Mouse (Mus musculus) bone marrow, adult 2 months (tissue): Measurements from ENCODE around the gene Adgrv1. TPM values are rescaled to one million over a fixed set of nuclear protein-coding genes. Genes with fewer than 3 reads are reported as not detected.

Experiments
- H3K27ac ChIP-seq: fragments of 200-500 bp; 2 replicates; pipeline ENCODE4 v1.5.1; 2012; ENCODE audit warnings: low read depth, mild to moderate bottlenecking, control low read depth, inconsistent platforms, low read length; ENCODE audit not compliant: control insufficient read depth, poor library complexity, insufficient read depth
- H3K4me1 ChIP-seq: fragments of 200-500 bp; 2 replicates; pipeline ENCODE4 v1.6.1; 2011; ENCODE audit warnings: low read length; ENCODE audit not compliant: control insufficient read depth, insufficient read depth
- H3K4me3 ChIP-seq: fragments of 200-500 bp; replicated peaks from 2 replicates; pipeline ENCODE3; 2011; ENCODE audit warnings: mild to moderate bottlenecking, low read depth, low read length, control low read depth; ENCODE audit not compliant: control insufficient read depth
- CTCF ChIP-seq: fragments of 200-500 bp; IDR thresholded peaks from 2 replicates; pipeline ENCODE4 v1.5.1; 2011; ENCODE audit warnings: low read length, control low read depth; ENCODE audit not compliant: control insufficient read depth, insufficient read depth
- POLR2A ChIP-seq: fragments of 200-500 bp; IDR thresholded peaks from 2 replicates; pipeline ENCODE4 v1.6.1; 2011; ENCODE audit warnings: low read depth, mild to moderate bottlenecking, control low read depth, low read length, borderline replicate concordance; ENCODE audit not compliant: control insufficient read depth
- WGBS: fragments of 180-500 bp; shearing (Covaris S2); methylation state at CpG from one replicate; pipeline ENCODE4 v1.1.7; 2018; 5-methylcytosine and 5-hydroxymethylcytosine counted together
- polyA plus RNA-seq: library from polyadenylated mRNA; stranded (reverse); fragments of >200 nt; gene quantifications from 2 replicates; pipeline ENCODE4 v1.2.4, GENCODE M21; 2011; ENCODE audit warnings: low replicate concordance; ENCODE audit not compliant: missing spikeins, insufficient read depth, insufficient read length

Adgrv1 gene
- polyA plus RNA-seq, 1 experiment = 1.7 TPM

DNA sequence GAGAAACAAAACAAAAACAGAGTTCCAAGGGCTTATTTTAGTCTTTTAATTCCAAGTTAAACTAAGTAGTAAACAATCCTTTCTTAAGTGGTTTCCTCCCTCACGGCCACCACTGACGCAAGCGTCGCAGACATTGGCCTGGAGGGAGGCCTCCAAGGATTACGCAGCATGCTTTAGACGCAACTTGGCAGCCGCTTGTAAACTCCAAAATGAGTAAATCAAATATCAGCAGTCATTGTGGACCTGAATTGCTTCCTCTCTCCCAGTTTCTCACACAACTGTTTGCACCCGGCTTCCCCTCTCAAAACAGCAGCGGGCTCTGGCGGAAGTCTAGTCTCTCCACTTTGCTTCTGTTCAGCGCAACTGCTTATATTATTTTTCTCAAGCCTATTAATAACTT is 280.7 kb downstream of the Adgrv1 start:
- under 1% methylated on average over 11 of the region's 11 CpGs for WGBS
- Histone ChIP-seq H3K27ac (0 out of 2 replicates have a peak overlapping the region, but pooled peaks have one; percentile 7), H3K4me1 (no peaks in the 10 kb centered on the region; the same call in 1 of the 2 replicates), H3K4me3 (no peak overlapping the region)
- TF ChIP-seq POLR2A = no peak
- TF ChIP-seq CTCF = no peak

DNA sequence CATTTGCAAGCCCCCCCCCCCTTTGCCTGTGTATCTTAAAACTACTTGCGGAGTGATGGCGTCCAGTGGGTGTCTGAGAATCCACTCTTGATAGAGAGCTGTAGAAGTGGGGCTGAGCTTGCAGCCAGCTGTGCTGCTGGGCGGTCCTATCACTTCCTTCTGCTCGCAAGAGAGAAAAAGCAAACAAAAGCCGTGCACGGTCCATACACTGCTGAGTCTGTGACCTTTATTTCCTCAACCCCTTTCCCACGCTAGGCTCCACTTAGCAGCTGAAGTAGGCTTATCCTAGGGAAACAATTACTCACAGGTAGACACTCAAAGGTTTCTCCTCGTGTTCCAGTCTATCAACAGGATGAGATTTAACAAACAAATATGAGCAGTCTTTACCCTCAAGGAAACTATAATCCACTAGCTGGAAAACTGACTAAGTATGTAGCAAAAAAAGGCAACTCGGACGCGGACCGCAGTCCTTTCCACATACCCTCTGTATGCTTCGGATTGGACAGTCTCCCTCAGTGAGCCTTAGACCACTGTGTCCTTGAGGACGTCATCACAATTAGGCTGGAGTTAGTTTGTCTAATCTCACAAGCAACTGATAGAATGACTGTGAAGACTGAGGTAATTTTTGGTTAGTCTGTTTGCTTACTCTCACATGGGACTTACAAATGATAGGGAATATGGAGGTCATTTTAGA is 281.3 kb downstream of the Adgrv1 start:
- no peaks in the 10 kb centered on the region; the same call in 1 of the 2 replicates for H3K4me1 ChIP-seq
- no peak for TF ChIP-seq POLR2A
- no peak for TF ChIP-seq CTCF
- H3K27ac ChIP-seq = no peak overlapping the region
- 3% methylated on average over 14 of the region's 14 CpGs for WGBS
- peak overlapping the region; percentile 5 for H3K4me3 ChIP-seq

DNA sequence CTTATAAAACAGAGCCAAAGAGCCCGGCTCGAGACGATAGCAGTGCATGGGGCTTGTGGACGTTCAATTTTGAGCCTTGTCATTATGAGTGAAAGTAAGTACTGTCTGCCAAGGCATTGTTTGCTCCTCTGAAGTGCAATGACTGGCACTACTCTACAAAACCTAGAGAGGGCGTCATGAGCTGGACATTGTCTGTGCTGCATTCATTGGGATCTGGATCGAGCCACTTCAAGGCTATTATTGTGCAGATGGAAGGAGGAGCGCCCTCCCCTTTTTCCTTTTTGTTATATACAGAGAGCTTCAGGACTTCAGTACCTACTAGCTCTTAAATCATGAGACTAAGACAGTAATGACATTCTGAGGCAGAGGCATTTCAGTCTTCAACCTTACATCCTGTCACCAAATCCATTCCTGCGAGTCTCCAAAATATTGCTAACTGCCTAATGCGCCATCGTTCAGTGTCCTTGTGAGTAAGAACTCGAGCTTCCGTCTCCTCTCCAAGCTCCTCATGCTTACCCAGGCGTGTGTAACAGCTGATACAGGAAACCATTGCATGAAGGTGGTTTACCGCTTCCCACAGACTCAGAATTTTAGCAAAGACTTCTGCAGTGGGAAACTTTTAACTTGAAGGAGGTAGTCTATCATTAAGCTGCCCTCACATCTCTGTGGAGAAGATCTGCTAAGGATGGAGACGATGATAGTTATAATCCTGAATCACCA is 285.5 kb downstream of the Adgrv1 start:
- WGBS = 28% methylated on average over 15 of the region's 15 CpGs
- Histone ChIP-seq H3K4me1 (no peaks in the 10 kb centered on the region; the same call in 1 of the 2 replicates), H3K4me3 (no peak overlapping the region), H3K27ac (no peak overlapping the region)
- TF ChIP-seq POLR2A (no peak), CTCF (no peak)

DNA sequence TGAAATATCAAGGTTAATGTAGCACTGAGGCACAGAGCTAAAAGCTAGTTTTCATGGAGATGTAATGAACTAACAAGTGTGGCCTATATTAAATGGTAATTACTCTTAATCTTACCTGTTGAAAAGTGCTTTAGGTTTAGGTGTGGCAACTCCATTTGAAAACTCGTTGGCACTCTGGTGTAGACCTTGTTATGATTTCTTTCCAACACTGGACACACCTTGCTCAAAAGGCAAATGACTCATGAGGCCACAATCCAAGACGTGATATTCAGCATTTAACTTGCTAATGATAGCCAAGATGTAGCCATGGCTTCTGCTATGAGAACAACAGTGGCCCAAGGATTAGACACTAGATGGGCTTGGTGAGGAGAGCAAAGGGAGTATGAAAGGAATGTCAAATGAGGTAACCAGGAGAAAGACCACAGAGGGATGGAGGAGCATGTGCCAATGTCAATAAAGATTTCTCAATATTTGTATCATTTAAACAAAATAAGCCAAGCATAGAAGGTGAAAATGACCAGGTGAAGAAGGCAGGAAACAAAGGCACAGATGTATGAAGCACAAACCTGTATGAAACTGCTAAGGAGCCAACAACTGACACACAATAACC is 289.9 kb downstream of the Adgrv1 start:
- 72% methylated on average over 2 of the region's 2 CpGs for WGBS
- TF ChIP-seq POLR2A (no peak), CTCF (no peak)
- no peak overlapping the region for H3K4me3 ChIP-seq
- H3K27ac ChIP-seq = no peak overlapping the region
- H3K4me1 ChIP-seq = no peaks in the 10 kb centered on the region

DNA sequence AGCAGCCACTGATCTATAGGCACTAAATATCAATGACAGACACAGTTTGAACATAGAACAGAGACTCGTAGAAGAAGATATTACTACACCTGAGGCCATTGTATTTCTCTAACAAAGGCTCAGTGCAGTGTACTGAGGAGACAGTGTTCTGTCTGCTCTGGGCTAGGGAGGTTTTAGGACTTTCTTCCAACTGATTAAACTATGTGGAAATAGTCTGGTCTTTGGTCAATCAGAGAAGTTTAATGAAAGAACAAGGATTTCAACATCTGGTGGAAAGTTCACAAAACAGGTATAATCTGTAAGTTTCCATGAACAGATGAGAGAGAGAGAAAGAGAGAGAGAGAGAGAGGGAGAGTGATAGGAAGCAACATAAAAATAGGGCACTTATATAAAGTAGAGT is 297.7 kb downstream of the Adgrv1 start:
- Histone ChIP-seq H3K4me1 (no peaks in the 10 kb centered on the region), H3K4me3 (no peak overlapping the region), H3K27ac (no peak overlapping the region)
- no peak for TF ChIP-seq CTCF
- TF ChIP-seq POLR2A = no peak
- 78% methylated on average over 1 of the region's 1 CpGs for WGBS

DNA sequence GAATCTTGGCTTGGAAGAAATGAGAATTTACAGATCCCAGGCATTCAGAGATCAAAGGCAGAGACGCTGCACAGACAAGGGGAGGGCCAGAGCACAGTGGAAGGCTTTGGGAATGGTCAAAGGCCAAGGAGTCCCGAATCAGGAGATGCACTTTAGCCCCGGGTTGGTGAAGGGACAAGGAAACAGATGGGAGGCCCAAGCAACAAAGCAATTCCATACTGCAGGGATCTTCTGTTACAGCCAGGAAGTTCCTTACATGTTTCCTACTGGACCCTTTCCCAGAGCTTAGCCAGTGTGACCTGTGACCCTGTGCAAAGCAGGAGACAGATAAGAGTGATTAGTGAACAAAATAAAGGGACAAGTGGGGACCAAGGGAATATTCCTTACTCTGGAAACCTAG is 300.9 kb downstream of the Adgrv1 start:
- WGBS = 54% methylated on average over 3 of the region's 3 CpGs
- Histone ChIP-seq H3K4me3 (no peak overlapping the region), H3K4me1 (no peaks in the 10 kb centered on the region), H3K27ac (no peak overlapping the region)
- TF ChIP-seq CTCF = no peak
- TF ChIP-seq POLR2A = no peak

DNA sequence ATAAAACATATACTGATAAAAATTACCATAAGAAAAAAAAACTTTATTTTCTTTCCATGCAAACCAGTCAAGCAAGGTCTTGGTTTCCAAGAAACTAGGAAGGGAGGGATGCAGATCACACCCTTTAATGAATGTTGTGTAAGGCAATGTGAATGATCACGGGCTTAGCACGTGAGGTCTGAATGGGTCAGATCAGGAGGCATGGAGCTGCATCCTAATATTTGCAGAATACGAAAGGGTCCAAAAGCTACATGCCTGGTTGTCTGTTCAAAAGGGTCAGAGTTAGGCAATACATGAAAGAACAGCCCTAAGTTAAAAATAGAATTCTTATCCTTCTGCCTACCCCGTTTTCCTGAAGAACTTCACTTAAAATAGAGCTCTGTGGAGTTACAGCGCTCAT is 303.2 kb downstream of the Adgrv1 start:
- TF ChIP-seq CTCF (no peak), POLR2A (no peak)
- no peaks in the 10 kb centered on the region for H3K4me1 ChIP-seq
- 76% methylated on average over 5 of the region's 5 CpGs for WGBS
- H3K27ac ChIP-seq = no peak overlapping the region
- H3K4me3 ChIP-seq = no peak overlapping the region

DNA sequence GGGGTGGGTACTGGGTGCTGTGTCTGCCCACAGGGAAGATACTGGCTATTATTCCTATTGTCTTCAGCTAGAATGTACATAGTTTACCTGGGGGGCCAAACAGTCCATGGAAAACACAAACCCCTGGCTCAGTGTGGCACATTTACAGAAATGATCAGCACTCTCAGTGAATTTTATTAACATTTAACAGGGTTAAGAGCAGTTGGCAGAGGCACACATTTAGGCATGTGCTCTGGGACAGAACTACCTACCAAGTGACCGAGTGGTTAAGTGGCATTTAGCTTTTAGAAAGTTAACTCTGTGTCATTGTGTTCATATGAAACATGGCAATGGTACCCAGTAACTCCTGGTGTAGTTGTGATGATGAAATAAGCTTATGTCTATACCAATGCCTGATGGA is 304.8 kb downstream of the Adgrv1 start:
- Histone ChIP-seq H3K27ac (no peak overlapping the region), H3K4me3 (no peak overlapping the region), H3K4me1 (no peaks in the 10 kb centered on the region)
- no peak for TF ChIP-seq POLR2A
- no peak for TF ChIP-seq CTCF
- WGBS = 81% methylated on average over 1 of the region's 1 CpGs
